Mouse (Mus musculus) hindbrain, embryonic 13.5 days (tissue): ENCODE measurements around the gene Eif2d. TPM values are rescaled to one million over a fixed set of nuclear protein-coding genes. Genes with fewer than 3 reads are reported as not detected.

ENCODE experiments used
- ATAC-seq: fragments of 200-750 bp; cut with Nextera tagmentation; 2 replicates; pipeline ENCODE4 v1.8.0; 2017; ENCODE audit warnings: moderate TSS enrichment; ENCODE audit not compliant: low FRiP score
- H3K27ac ChIP-seq: fragments of 300-500 bp; sonication (generic); 2 replicates; pipeline ENCODE4 v1.5.1; 2015; ENCODE audit warnings: inconsistent platforms, mild to moderate bottlenecking, moderate library complexity
- H3K27me3 ChIP-seq: fragments of 300-500 bp; sonication (generic); 2 replicates; pipeline ENCODE4 v1.6.1; 2015; ENCODE audit warnings: mild to moderate bottlenecking, inconsistent platforms
- H3K36me3 ChIP-seq: fragments of 300-500 bp; sonication (generic); 2 replicates; pipeline ENCODE4 v1.6.1; 2015; ENCODE audit warnings: mild to moderate bottlenecking, inconsistent platforms
- H3K4me1 ChIP-seq: fragments of 300-500 bp; sonication (generic); replicated peaks from 2 replicates; pipeline ENCODE4 v1.6.1; 2015; ENCODE audit warnings: inconsistent platforms
- H3K4me2 ChIP-seq: fragments of 300-500 bp; sonication (generic); 2 replicates; pipeline ENCODE4 v1.6.1; 2015; ENCODE audit warnings: inconsistent platforms, mild to moderate bottlenecking, moderate library complexity
- H3K4me3 ChIP-seq: fragments of 300-500 bp; sonication (generic); 2 replicates; pipeline ENCODE4 v1.5.1; 2015; ENCODE audit warnings: mild to moderate bottlenecking, inconsistent platforms
- H3K9ac ChIP-seq: fragments of 300-500 bp; sonication (generic); 2 replicates; pipeline ENCODE4 v1.6.1; 2015; ENCODE audit warnings: mild to moderate bottlenecking, inconsistent platforms
- H3K9me3 ChIP-seq: fragments of 300-500 bp; sonication (generic); 2 replicates; pipeline ENCODE4 v1.6.1; 2016; ENCODE audit warnings: inconsistent platforms
- WGBS: fragments of 180-500 bp; shearing (Covaris S2); methylation state at CpG from one replicate; pipeline ENCODE4 v1.1.7; 2015; 5-methylcytosine and 5-hydroxymethylcytosine counted together
- polyA plus RNA-seq: library from polyadenylated mRNA; unstranded; fragments of >200 nt; fragmentation: Nextera tagmentation; extraction: Ambion mirVana; gene quantifications from 2 replicates; pipeline ENCODE4 v1.2.1, GENCODE M21; 2015

Gene Eif2d
- polyA plus RNA-seq = 52.7 and 52.8 TPM in 2 replicates

DNA sequence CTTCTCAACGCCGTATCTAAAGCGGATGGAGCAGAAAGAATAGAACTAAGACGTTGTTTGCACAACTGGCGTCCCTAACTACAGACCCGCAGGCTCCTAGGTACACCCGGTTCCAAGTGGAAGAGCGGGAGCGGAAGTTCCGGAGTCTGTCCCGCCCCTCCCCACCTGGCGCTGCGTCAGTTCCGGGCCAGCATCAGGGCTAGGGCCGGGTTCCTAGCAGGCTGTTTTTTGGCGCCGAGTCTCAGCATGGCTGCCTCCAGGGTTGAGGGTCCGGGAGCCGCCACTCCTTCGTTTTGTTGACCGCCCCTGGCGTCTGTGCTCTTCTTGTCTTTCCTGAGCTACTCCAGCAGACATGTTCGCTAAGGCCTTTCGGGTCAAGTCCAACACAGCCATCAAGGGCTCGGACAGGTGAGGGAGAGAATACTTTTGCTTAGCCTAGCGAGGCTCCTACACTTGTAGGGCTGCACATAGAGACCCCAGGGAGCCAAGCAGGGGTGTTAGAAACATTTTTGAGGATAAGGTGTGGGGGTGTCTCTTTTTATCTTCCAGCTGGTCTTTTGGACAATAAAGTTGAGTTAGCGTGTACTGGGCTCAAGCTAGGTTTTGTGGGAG is at the start of gene Eif2d:
Gene Eif2d, plus strand, starts transcription at position 164 of the 612 bp plus-strand sequence.
- H3K36me3 ChIP-seq = peaks cover 4% of the 10 kb centered on the region
- peak within 1 kb of the TSS; percentile 85 for H3K4me3 ChIP-seq
- peak; percentile 99 for ATAC-seq
- H3K9ac ChIP-seq = peak within 1 kb of the TSS; percentile 89
- peak within 1 kb of the TSS; percentile 31; the same call in 1 of the 2 replicates for H3K27ac ChIP-seq
- H3K9me3 ChIP-seq = no peaks in the 10 kb centered on the region
- H3K4me2 ChIP-seq = peak within 1 kb of the TSS; percentile 83
- H3K4me1 ChIP-seq = peaks cover 15% of the 10 kb centered on the region
- under 1% methylated on average over 27 of the region's 27 CpGs for WGBS
- H3K27me3 ChIP-seq = peaks cover 9% of the 10 kb centered on the region; the same call in 1 of the 2 replicates

DNA sequence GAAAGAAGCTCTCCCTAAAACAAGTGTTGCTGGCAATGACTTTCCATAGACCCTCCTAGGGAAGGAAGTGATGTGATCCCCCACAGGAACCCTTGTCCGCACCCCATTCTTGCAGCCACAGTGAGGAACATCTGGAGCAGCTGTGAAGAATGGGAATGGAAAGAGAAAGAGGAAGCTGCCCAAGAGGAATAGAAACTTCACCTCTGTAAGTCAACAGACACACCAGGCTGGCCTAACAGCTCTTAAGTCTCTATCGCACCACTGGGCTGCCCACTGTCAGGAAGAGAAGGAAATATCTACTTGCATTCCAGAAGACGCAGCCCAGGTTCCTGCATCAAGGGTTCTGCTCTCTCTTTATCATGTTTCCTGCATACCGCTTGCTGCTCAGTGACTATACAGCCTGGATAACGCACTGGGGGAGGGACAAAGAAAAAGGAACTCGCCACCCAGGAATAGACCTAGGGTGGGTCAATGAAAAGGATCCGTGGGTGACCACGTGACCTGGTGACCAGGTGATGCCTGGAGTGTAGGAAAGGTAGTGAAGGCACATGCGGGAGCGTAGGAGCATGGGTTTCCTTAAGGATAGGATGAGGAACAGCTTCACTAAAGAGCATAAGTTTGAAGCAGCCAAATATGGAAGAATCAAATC is 49.1 kb upstream of the Eif2d start:
- no peak for ATAC-seq
- H3K9me3 ChIP-seq = no peaks in the 10 kb centered on the region
- 88% methylated on average over 10 of the region's 10 CpGs for WGBS
- no peak overlapping the region for H3K27ac ChIP-seq
- H3K4me2 ChIP-seq = no peak overlapping the region
- H3K4me3 ChIP-seq = no peak overlapping the region
- no peaks in the 10 kb centered on the region for H3K36me3 ChIP-seq
- peaks cover 7% of the 10 kb centered on the region; the same call in 1 of the 2 replicates for H3K27me3 ChIP-seq
- no peaks in the 10 kb centered on the region for H3K4me1 ChIP-seq
- no peak overlapping the region for H3K9ac ChIP-seq

DNA sequence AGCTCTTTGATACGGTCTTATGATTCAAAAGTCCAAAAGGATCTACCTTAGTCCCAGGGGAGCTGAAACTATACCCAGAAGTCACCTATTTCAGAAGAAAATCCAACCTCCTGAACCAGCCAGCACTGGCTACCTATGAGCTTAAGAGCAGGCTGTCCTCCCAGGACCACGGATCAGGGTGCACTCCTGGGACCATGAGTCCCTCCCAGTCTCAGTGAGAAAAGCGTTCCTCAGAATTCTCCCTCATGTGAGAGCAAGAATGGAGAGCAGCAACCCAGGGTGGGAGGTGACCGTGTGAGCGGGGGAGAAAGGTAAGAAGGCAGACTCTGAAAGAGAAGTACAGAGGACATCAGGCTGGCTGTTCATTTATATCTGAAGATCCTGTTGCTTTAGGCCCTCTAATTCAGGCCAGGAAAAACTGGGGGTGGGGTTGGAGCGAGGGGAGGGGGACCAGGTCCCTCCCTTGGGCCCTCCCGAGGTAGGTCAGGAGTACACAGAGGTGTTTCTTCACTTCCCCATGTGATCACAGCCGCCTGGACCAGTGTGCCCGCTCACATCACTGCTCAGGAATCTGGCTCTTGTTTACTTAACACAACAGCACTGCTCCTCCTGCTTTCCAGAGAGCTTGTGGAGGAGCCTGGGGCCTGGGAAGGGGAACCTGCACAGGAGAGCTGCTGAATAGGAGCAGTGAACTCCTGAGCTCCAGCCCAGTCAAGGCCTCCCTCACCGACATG is 45.2 kb upstream of the Eif2d start:
- Histone ChIP-seq H3K4me1 (no peaks in the 10 kb centered on the region; the same call in 1 of the 2 replicates), H3K9me3 (no peaks in the 10 kb centered on the region), H3K4me3 (no peak overlapping the region), H3K9ac (no peak overlapping the region), H3K4me2 (no peak overlapping the region), H3K27me3 (0 out of 2 replicates have a peak, but pooled peaks cover 4% of the 10 kb centered on the region), H3K27ac (no peak overlapping the region), H3K36me3 (no peaks in the 10 kb centered on the region)
- no peak for ATAC-seq
- WGBS = 65% methylated on average over 10 of the region's 10 CpGs

DNA sequence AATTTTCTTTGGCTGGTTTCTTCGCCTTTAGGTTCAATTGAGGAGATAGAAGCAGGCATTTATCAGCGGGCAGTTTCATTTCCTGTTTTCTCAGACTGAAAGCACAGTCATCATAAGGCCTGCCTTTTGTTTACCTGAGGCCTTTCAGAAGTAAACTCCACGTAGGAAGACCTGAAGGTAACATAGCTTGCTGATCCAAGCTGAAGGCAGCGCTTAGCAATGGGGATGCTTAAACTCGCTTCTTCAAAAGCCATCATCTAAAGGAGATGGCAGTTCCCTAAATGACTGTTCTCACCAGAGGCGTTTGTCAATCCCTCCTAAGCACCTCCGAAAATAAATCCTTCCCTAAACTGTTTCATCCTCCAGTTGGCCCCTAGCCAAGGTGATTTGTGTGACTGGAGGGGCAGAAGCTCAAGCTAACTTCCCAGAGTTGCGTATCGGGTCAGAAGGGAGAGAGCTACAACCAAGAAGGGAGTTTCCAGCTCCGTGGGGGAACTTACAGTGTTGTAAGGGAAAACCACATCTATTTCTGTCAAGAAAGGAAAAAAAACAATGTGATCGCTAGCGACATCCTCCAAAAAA is 42.4 kb upstream of the Eif2d start:
- H3K4me1 ChIP-seq = no peaks in the 10 kb centered on the region; the same call in 1 of the 2 replicates
- 0 out of 2 replicates have a peak, but pooled peaks cover 4% of the 10 kb centered on the region for H3K27me3 ChIP-seq
- no peak overlapping the region for H3K4me2 ChIP-seq
- WGBS = 82% methylated on average over 12 of the region's 12 CpGs
- H3K27ac ChIP-seq = no peak overlapping the region
- H3K9ac ChIP-seq = no peak overlapping the region
- H3K36me3 ChIP-seq = no peaks in the 10 kb centered on the region
- no peak for ATAC-seq
- no peaks in the 10 kb centered on the region for H3K9me3 ChIP-seq
- no peak overlapping the region for H3K4me3 ChIP-seq

DNA sequence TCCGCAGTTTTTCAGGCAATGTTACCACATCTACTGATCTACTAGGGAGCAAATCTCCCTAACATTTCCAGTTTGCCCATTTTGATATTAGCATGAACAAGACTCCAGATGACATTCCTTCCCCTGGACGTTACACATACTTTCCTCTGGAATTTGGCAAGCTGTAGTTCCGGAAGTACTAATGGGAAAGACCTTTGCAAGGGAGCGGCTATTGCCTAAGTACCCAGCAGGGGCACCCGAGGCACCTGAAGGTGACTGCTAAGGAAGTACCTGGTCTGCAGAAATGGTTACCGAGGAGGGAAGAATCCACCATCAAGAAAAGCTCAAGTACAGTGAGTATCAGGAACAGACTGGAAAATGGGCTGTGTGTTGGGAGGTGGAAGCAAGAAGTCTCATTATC is 40.4 kb upstream of the Eif2d start:
- Histone ChIP-seq H3K27me3 (0 out of 2 replicates have a peak, but pooled peaks cover 4% of the 10 kb centered on the region), H3K4me3 (no peak overlapping the region), H3K9ac (no peak overlapping the region), H3K4me1 (peaks cover 10% of the 10 kb centered on the region), H3K4me2 (no peak overlapping the region), H3K27ac (no peak overlapping the region), H3K9me3 (no peaks in the 10 kb centered on the region), H3K36me3 (no peaks in the 10 kb centered on the region)
- ATAC-seq = no peak
- 48% methylated on average over 6 of the region's 6 CpGs for WGBS

DNA sequence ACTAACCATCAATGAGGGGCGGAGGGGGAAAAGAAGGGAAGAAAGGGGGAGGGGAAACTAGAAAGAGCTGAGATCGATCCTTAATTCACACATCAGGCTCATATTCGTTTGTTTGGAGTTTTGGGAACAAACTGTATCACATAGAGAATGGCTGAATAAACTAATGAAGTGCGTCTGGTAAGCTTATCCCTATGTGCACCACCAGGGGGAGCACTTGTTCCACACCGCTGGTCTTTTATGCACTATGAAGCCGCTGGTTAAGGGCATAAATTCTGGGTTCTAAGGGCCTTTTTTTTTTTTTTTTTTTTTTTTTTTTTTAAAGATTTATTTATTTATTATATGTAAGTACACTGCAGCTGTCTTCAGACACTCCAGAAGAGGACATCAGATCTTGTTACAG is 37.0 kb upstream of the Eif2d start:
- Histone ChIP-seq H3K4me3 (no peak overlapping the region), H3K9ac (no peak overlapping the region), H3K27ac (no peak overlapping the region), H3K9me3 (no peaks in the 10 kb centered on the region), H3K27me3 (0 out of 2 replicates have a peak, but pooled peaks cover 4% of the 10 kb centered on the region), H3K36me3 (no peaks in the 10 kb centered on the region), H3K4me1 (peaks cover 10% of the 10 kb centered on the region), H3K4me2 (no peak overlapping the region)
- ATAC-seq = peak; percentile 20
- WGBS = 18% methylated on average over 6 of the region's 6 CpGs

DNA sequence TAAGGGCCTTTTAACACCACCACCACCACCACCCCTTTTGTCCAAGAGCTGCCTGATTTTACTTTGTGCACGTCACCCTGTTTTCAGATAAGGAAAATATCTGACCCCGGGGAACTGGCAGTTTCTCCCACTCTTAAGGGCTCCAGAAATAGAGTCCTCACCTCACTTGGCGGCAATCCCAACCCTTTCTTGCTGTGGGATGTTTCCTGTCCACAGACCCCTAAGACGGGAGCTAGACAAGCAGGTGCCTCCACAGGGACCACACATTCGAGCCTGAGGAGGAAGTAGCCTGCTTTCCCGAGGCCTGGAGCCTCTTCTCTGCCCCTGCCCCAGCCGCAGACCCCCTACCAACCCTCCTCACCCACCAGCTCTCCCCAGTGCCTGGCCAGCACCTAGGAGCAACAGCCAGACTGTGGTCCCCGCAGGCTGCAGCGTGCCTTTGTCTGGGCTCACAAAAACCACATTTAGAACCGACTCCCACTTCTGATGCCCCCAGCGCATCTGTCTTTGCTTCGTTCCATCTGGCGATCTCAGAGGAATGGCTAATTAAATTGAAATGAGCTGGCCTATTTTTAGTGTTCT is 36.5 kb upstream of the Eif2d start:
- Histone ChIP-seq H3K4me3 (no peak overlapping the region), H3K4me1 (peaks cover 10% of the 10 kb centered on the region), H3K9ac (peak overlapping the region; percentile 7; the same call in 1 of the 2 replicates), H3K9me3 (no peaks in the 10 kb centered on the region), H3K4me2 (no peak overlapping the region), H3K27me3 (0 out of 2 replicates have a peak, but pooled peaks cover 4% of the 10 kb centered on the region), H3K27ac (peak overlapping the region; percentile 81), H3K36me3 (no peaks in the 10 kb centered on the region)
- WGBS = 48% methylated on average over 13 of the region's 13 CpGs
- peak; percentile 55 for ATAC-seq

DNA sequence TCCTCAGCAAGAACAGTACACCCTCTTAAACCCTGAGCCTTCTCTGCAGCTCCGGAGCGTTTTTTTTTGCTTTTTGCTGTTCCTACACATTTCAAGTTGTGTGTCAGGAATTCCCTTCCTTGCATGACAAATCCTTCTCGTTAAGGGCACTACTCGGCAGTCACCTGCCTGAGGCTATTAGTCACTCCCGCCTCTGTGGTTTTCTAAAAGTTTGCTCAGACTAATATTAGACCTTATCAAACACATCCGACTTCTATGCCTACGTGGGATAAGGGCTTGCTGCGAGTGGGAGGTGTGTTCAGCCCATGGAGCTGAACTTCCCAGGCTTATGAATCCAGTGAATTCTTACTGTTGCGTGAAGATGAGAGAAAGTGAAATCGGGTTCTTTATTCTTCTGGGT is 34.5 kb upstream of the Eif2d start:
- no peak overlapping the region for H3K9ac ChIP-seq
- 0 out of 2 replicates have a peak, but pooled peaks cover 4% of the 10 kb centered on the region for H3K27me3 ChIP-seq
- WGBS = 79% methylated on average over 10 of the region's 10 CpGs
- no peak overlapping the region for H3K4me3 ChIP-seq
- no peaks in the 10 kb centered on the region for H3K36me3 ChIP-seq
- H3K4me2 ChIP-seq = no peak overlapping the region
- no peak for ATAC-seq
- H3K4me1 ChIP-seq = peaks cover 10% of the 10 kb centered on the region
- H3K27ac ChIP-seq = no peak overlapping the region
- H3K9me3 ChIP-seq = no peaks in the 10 kb centered on the region

DNA sequence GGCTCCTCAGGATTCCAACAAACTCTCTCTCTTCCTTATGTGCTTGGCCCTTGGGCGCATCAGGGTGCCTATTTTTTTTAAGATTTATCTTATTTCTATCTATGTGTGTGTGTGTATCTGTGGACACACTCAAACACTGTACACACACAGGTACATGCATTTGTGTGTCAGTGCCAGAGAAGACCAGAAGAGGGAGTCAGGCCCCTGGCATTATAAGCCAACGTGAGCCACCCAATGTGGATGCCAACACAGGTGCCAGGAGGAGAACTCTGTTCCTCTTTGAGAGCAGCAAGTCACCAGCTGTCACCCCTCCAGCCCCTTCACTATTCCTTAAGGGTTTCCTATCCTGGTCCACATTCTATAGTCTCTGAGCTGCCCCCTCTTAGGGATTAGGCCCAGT is 34.0 kb upstream of the Eif2d start:
- no peak overlapping the region for H3K27ac ChIP-seq
- H3K4me1 ChIP-seq = peaks cover 10% of the 10 kb centered on the region
- H3K9ac ChIP-seq = no peak overlapping the region
- 0 out of 2 replicates have a peak, but pooled peaks cover 4% of the 10 kb centered on the region for H3K27me3 ChIP-seq
- 64% methylated on average over 2 of the region's 2 CpGs for WGBS
- ATAC-seq = no peak
- no peaks in the 10 kb centered on the region for H3K36me3 ChIP-seq
- H3K4me3 ChIP-seq = no peak overlapping the region
- H3K9me3 ChIP-seq = no peaks in the 10 kb centered on the region
- H3K4me2 ChIP-seq = no peak overlapping the region

DNA sequence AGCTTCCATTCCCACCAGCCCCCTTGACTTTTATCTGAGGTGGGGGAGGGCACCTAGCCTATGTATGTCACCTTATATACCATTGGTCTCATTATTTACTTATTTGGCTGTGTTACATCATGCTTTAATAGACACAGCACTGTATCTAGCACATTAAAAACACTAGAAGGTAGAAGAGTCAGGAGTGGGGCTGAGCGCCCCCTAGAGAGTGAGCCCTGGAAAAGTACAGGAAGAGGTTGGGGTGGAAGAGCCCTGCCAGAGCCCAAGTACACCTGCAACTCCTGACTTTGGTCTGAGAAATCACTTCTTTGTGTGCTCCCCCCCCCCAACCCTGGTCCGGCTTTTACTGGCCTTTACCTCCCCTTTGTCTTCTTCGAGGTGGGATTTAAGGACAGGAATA is 31.0 kb upstream of the Eif2d start:
- WGBS = 40% methylated on average over 3 of the region's 3 CpGs
- no peak for ATAC-seq
- no peak overlapping the region for H3K9ac ChIP-seq

DNA sequence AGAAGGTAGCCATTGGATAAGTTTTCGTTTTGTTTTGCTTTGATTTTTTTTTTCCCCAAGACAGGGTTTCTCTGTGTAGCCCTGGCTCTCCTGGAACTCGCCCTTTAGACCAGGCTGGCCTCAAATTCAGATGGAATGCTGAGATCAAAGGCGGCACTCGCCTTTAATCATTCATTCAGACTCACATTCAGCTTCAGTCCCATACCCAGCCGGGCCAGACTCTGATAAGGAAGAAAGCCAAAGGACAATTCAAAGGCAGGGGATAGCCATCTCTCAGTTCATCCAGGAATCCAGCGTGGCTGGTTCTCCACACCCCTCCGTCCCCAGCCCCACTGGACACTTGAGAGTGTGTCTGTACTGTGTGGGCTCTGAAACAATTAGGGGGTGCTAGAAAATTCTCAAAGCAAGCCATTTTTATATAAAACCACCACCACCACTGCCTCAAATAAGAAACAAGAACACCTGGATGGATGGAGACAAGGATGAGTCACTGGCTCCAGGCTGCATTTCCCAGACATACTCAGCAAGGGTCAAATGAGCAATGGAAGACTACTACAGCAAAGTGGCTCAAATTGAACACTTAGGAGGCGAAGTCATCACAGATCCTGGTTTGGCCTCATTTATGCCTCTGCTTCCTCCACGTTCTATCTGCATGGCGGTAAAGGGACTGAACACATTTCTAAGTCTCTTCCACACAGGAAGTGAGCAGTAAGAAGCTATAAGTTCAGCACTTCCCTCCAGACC is 29.3 kb upstream of the Eif2d start:
- no peaks in the 10 kb centered on the region for H3K27me3 ChIP-seq
- H3K9me3 ChIP-seq = no peaks in the 10 kb centered on the region
- ATAC-seq = no peak
- H3K9ac ChIP-seq = no peak overlapping the region
- peaks cover 19% of the 10 kb centered on the region for H3K36me3 ChIP-seq
- H3K4me3 ChIP-seq = no peak overlapping the region
- no peak overlapping the region for H3K4me2 ChIP-seq
- H3K4me1 ChIP-seq = no peaks in the 10 kb centered on the region
- WGBS = 70% methylated on average over 10 of the region's 10 CpGs
- no peak overlapping the region for H3K27ac ChIP-seq

More for the DNA sequence above, 31.0 kb upstream of the Eif2d start:
- H3K4me1 ChIP-seq = peaks cover 4% of the 10 kb centered on the region
- H3K27me3 ChIP-seq = no peaks in the 10 kb centered on the region
- H3K36me3 ChIP-seq = peaks cover 3% of the 10 kb centered on the region
- H3K4me3 ChIP-seq = no peak overlapping the region
- no peaks in the 10 kb centered on the region for H3K9me3 ChIP-seq
- no peak overlapping the region for H3K4me2 ChIP-seq
- H3K27ac ChIP-seq = no peak overlapping the region
